Mouse (Mus musculus): Measurements from ENCODE around the gene Foxk1. TPM values are rescaled to one million over a fixed set of nuclear protein-coding genes. Genes with fewer than 3 reads are reported as not detected.
A peak's percentile ranks its signal among the peaks of the same experiment; 100 is the strongest.

Gene Foxk1
- polyA plus RNA-seq, 1 experiment from 2014 or later = 29.3 TPM

- POLR2A ChIA-PET = interaction anchor here (0.8 to 1.0 kb wide), 2 partner anchors 25 to 36 kb away, joined by 3 read pairs; no protein-coding TSS in a partner anchor
- in situ Hi-C loops (cut with MboI; ENCODE audit: low pct_unique_long_range_greater_than_20kb) = no loop called here
- no peak for ATAC-seq
- no peak for DNase-seq (ENCODE audit: low read depth, low spot score)
- CTCF ChIA-PET = no interaction called here
- no peaks in the 10 kb centered on the region for H3K27me3 ChIP-seq
- TF ChIP-seq CTCF (IDR thresholded peaks at IDR 0.05) = no peak
Observed at GRCm38 (mm10) chr5:142416070-142416775, 14.9 kb downstream of the Foxk1 start.

GRCm38 (mm10) chr5:142417104-142417503 is 15.8 kb downstream of the Foxk1 start:
- DNase-seq (ENCODE audit: low read depth, low spot score) (no peak), ATAC-seq (no peak)
- in situ Hi-C loops (cut with MboI; ENCODE audit: low pct_unique_long_range_greater_than_20kb) = no loop called here
- ChIA-PET POLR2A (no interaction called here), CTCF (no interaction called here)
- H3K27me3 ChIP-seq = no peaks in the 10 kb centered on the region
- TF ChIP-seq CTCF (IDR thresholded peaks at IDR 0.05) = no peak

GRCm38 (mm10) chr5:142417876-142418275 is 16.6 kb downstream of the Foxk1 start:
- DNase-seq (ENCODE audit: low read depth, low spot score) = no peak
- CTCF ChIA-PET = no interaction called here
- TF ChIP-seq CTCF (IDR thresholded peaks at IDR 0.05) = no peak
- in situ Hi-C loops (cut with MboI; ENCODE audit: low pct_unique_long_range_greater_than_20kb) = no loop called here
- H3K27me3 ChIP-seq = no peaks in the 10 kb centered on the region
- POLR2A ChIA-PET = interaction anchor here (0.5 kb wide), 1 partner anchor 1611 kb away, joined by 3 read pairs; no protein-coding TSS in a partner anchor
- ATAC-seq = no peak

- no peak for DNase-seq (ENCODE audit: low read depth, low spot score)
- no peak for ATAC-seq
- ChIA-PET CTCF (no interaction called here), POLR2A (interaction anchor here (0.5 kb wide), 1 partner anchor 1612 kb away, joined by 3 read pairs; no protein-coding TSS in a partner anchor)
- in situ Hi-C loops (cut with MboI; ENCODE audit: low pct_unique_long_range_greater_than_20kb) = no loop called here
- TF ChIP-seq CTCF (IDR thresholded peaks at IDR 0.05) = no peak
- no peaks in the 10 kb centered on the region for H3K27me3 ChIP-seq
Observed at GRCm38 (mm10) chr5:142418419-142418818, 17.1 kb downstream of the Foxk1 start.

GRCm38 (mm10) chr5:142420317-142420716 is 19.0 kb downstream of the Foxk1 start:
- DNase-seq (ENCODE audit: low read depth, low spot score) (no peak), ATAC-seq (no peak)
- in situ Hi-C loops (cut with MboI; ENCODE audit: low pct_unique_long_range_greater_than_20kb) = no loop called here
- ChIA-PET POLR2A (no interaction called here), CTCF (no interaction called here)
- H3K27me3 ChIP-seq = no peaks in the 10 kb centered on the region
- no peak for TF ChIP-seq CTCF (IDR thresholded peaks at IDR 0.05)

GRCm38 (mm10) chr5:142420920-142421319 is 19.6 kb downstream of the Foxk1 start:
- ChIA-PET CTCF (no interaction called here), POLR2A (no interaction called here)
- in situ Hi-C loops (cut with MboI; ENCODE audit: low pct_unique_long_range_greater_than_20kb) = no loop called here
- TF ChIP-seq CTCF (IDR thresholded peaks at IDR 0.05) = no peak
- ATAC-seq (no peak), DNase-seq (ENCODE audit: low read depth, low spot score) (no peak)
- no peaks in the 10 kb centered on the region for H3K27me3 ChIP-seq

DNA sequence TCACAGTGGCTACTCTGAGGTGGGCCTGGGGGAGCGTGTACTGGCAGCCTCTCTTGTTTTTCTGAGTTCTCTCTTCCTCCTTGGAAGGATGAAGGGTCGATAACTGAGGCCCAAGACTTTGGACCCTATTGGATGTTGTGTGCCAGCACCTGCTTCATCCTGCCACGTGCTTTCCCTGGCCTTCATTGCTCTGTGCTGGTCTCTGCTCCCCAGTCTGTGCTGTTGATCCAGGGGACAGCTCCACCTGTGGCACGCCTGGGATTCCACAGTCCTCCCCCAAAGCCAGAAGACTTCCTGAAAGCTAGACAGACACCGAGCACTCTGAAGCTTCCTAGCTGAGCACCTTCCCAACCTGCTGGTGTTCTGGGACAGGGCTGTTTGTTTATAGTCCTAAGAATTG is 20.6 kb downstream of the Foxk1 start:
- DNase-seq (ENCODE audit: low read depth, low spot score) (no peak), ATAC-seq (no peak)
- no peak for TF ChIP-seq CTCF (IDR thresholded peaks at IDR 0.05)
- ChIA-PET POLR2A (interaction anchor here (1.3 kb wide), 1 partner anchor 8 kb away, joined by 3 read pairs; no protein-coding TSS in a partner anchor), CTCF (interaction anchor here (1.5 kb wide), 1 partner anchor 19 kb away, joined by 5 read pairs; no protein-coding TSS in a partner anchor)
- in situ Hi-C loops (cut with MboI; ENCODE audit: low pct_unique_long_range_greater_than_20kb) = no loop called here
- no peaks in the 10 kb centered on the region for H3K27me3 ChIP-seq

GRCm38 (mm10) chr5:142423141-142423540 is 21.8 kb downstream of the Foxk1 start:
- no peak for TF ChIP-seq CTCF (IDR thresholded peaks at IDR 0.05)
- no peak for DNase-seq (ENCODE audit: low read depth, low spot score)
- ATAC-seq = no peak
- ChIA-PET CTCF (interaction anchor here (1.5 to 2.4 kb wide), 4 partner anchors 11 to 20 kb away, joined by 5 to 8 read pairs (median 7); no protein-coding TSS in a partner anchor), POLR2A (interaction anchor here (1.3 kb wide), 1 partner anchor 9 kb away, joined by 3 read pairs; no protein-coding TSS in a partner anchor)
- H3K27me3 ChIP-seq = no peaks in the 10 kb centered on the region
- in situ Hi-C loops (cut with MboI; ENCODE audit: low pct_unique_long_range_greater_than_20kb) = no loop called here

DNA sequence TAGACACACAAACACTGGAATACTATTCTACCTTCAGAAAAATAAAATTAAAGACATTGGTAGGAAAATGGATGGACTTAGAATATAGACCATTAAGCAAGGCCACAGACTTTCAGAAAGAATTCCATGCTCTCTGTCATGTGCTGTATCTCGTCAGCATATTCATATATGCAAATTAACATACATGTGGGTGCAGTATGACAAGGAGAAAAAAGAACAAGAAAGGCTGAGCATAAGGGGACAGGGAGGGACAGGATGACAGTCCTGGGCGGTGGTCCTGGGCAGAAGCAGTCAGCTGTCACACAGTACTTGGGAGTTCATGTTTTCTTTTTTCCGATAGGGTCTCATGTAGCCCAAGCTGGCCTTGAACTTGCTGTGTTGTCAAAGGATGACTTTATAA is 22.4 kb downstream of the Foxk1 start:
- in situ Hi-C loops (cut with MboI; ENCODE audit: low pct_unique_long_range_greater_than_20kb) = no loop called here
- ChIA-PET POLR2A (interaction anchor here (1.1 kb wide), 1 partner anchor 17 kb away, joined by 3 read pairs; no protein-coding TSS in a partner anchor), CTCF (interaction anchor here (1.4 to 2.4 kb wide), 4 partner anchors 11 to 16 kb away, joined by 4 to 8 read pairs (median 7); no protein-coding TSS in a partner anchor)
- DNase-seq (ENCODE audit: low read depth, low spot score) (no peak), ATAC-seq (no peak)
- H3K27me3 ChIP-seq = no peaks in the 10 kb centered on the region
- TF ChIP-seq CTCF (IDR thresholded peaks at IDR 0.05) = no peak

- TF ChIP-seq CTCF (IDR thresholded peaks at IDR 0.05) = no peak
- H3K27me3 ChIP-seq = no peaks in the 10 kb centered on the region
- DNase-seq (ENCODE audit: low read depth, low spot score) = peak; percentile 50
- ChIA-PET CTCF (interaction anchor here (0.9 to 2.4 kb wide), 8 partner anchors 10 to 22 kb away, joined by 3 to 8 read pairs (median 4); no protein-coding TSS in a partner anchor), POLR2A (interaction anchor here (0.5 to 1.9 kb wide), 5 partner anchors 16 to 40 kb away, joined by 3 to 5 read pairs (median 3); no protein-coding TSS in a partner anchor)
- in situ Hi-C loops (cut with MboI; ENCODE audit: low pct_unique_long_range_greater_than_20kb) = no loop called here
- peak; percentile 63 for ATAC-seq
Observed at GRCm38 (mm10) chr5:142424627-142425349, 23.5 kb downstream of the Foxk1 start.
